Mouse (Mus musculus) hematopoietic stem cell, adult 5-6 weeks (primary cell): Measurements from ENCODE around the gene Cdkal1. TPM values are rescaled to one million over a fixed set of nuclear protein-coding genes. Genes with fewer than 3 reads are reported as not detected.

Source experiments
- ATAC-seq, 2 experiments: fragments of 125-278 bp in 1 of 2; replicated peaks in 1 of 2; 2 replicates each; pipeline ENCODE4 v1.8.0; 2016 to 2017; ENCODE audit warnings: inconsistent platforms in 2 of 2, mild to moderate bottlenecking in 2 of 2, moderate number of reproducible peaks in 2 of 2, low read depth in 1 of 2, moderate TSS enrichment in 1 of 2; ENCODE audit not compliant: low FRiP score in 2 of 2, poor library complexity in 2 of 2, severe bottlenecking in 2 of 2, insufficient read depth in 1 of 2, low TSS enrichment in 1 of 2
- total RNA-seq: library from RNA; stranded (forward); fragments of 172-1452, 232-1000 nt; gene quantifications from 2 replicates; pipeline ENCODE4 v1.2.3, GENCODE M21; 2017

The Cdkal1 gene
- total RNA-seq, 1 experiment from 2014 or later = 57.8 TPM

DNA sequence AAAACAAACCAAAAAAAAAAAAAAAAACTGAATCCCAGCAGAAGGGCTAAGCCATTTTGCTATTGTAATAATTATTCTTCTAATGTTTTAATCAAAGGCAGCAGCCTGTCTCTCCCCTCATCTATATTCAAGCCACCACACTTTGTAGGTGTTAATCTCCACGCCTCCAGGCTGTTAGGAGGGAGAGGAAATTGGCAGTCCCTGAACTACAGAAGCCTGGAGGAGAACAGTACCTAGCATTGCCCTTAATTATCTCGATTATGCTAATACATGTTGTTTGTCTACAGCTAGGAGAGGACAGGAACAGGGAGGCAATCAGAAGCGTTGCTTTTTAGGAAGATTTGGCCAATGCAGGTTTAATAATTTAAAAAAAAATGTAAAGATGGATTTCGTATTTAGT, 659.8 kb downstream of the Cdkal1 start:
- no peak for ATAC-seq

- ATAC-seq = no peak
Observed at GRCm38 (mm10) chr13:29194946-29195345, 660.5 kb downstream of the Cdkal1 start.

- ATAC-seq = no peak
Observed at GRCm38 (mm10) chr13:29192697-29193096, 662.8 kb downstream of the Cdkal1 start.

- ATAC-seq = no peak
Observed at GRCm38 (mm10) chr13:29190548-29190947, 664.9 kb downstream of the Cdkal1 start.

DNA sequence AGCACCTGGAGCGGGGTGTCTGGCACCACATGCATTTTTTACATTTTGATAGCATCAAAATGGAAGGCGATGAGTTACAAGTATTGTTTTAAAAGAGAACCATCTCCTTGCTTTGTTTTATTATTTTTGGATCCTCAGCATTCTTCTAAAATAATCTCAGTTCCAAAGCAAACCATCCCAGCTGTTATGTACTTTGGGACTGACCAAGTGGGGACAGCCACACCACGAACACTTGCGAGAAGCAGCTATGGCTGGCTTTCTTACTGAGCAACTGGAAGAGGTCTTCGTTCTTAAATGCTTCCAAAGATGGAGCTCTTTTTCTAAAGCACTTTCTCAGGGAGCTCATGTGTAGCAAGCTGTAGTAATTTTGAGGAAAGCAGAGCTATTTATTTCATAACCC, 668.7 kb downstream of the Cdkal1 start:
- ATAC-seq = no peak

GRCm38 (mm10) chr13:29185545-29185944, 669.9 kb downstream of the Cdkal1 start:
- ATAC-seq = no peak

DNA sequence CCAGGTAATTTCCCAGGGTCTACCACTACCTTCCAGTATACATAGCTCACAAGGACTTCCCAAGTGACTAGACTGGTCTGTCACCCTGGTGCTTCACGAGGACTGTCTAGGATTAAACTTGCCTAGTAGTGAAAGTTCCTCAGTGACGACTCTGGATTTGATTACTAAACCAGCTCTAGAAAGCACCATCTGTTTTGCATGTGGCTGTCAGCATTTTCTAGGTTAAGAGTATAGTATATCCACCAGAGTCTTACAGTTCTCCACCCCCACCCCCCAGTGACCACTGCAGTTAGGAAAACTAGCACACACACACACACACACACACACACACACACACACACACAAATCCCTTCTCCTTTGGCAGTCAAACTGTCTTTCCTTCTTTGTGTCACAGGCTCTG, 670.9 kb downstream of the Cdkal1 start:
- no peak for ATAC-seq

- ATAC-seq = no peak
Observed at GRCm38 (mm10) chr13:29179861-29180260, 675.6 kb downstream of the Cdkal1 start.

DNA sequence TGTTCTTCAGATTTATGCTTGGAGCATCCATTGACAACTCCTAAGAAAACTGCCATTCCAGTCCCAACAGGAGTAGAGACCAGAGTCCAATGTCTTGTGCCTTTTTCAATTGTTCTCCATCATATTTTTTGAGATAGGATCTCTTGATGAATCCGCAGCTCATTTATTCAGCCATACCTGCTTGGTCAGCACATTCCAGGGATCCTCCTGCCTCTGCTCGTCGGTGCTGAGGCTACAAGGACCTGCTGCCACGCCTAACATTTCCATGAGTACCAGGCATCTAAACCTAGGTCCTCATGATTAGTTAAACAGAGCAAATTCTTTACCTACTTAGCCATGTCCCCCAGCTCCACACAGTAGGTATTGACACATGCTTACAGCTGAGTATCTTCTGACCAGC, 676.2 kb downstream of the Cdkal1 start:
- ATAC-seq = no peak

DNA sequence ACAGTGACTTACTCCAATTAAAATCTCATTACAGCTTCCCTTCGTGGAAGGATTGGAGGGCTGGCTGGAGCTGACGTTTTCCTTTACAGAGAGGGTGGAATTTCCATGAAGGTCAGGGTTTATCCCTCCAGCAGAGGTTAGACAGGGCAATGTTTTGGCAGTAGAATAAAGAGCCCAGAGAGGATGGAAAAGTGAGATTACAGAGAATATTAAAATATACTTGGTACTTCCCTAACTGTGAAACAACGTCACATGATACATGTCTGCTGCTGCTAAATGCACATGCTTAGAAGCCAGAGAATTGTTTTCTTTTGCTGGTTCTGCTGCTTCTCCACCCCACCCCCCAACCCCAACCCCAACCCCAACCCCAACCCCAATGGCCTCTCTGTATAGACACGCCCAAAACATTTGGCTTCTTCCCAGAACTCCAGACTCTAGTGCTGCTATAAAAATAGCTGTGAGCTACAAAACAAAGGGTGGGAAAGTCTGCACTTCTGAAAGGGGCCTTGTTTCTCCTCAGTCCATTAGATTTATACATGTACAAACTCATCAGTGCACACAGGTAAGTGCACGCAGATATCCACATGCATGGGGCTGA, 677.5 kb downstream of the Cdkal1 start:
- ATAC-seq = no peak

- no peak for ATAC-seq
Observed at GRCm38 (mm10) chr13:29169356-29169755, 686.1 kb downstream of the Cdkal1 start.

DNA sequence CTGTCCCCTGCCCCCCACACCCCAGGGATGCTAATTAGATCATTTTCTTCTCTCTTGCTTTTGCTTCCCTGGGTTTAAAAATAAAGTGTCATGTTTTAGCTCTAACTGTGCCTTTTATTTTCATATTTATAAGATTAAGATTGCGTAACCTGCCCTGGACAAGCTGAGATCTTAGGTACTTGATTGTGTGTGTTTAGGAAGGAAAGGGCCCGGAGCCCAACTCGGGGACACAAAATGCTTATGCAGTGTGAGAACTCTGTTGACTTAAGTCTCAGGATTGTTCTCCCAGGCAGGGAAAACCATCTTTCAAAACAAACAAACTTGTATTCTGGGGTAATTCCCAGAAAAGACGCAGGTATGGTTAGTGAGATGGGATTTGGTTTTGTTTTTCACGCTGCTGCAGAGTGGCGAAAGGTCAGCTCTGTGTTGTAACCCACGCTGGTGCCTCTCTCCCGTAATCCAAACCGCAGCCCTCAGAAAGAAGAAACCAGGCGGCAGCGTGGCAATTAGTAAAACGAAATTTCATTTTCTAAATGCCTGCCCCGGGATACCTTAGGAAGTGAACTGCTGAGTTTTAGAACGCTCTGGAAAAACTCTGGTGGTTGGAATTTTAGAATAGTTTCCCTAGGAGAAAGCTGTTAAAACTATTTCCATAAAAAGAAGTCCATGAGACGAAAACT, 690.5 kb downstream of the Cdkal1 start:
- ATAC-seq = no peak

DNA sequence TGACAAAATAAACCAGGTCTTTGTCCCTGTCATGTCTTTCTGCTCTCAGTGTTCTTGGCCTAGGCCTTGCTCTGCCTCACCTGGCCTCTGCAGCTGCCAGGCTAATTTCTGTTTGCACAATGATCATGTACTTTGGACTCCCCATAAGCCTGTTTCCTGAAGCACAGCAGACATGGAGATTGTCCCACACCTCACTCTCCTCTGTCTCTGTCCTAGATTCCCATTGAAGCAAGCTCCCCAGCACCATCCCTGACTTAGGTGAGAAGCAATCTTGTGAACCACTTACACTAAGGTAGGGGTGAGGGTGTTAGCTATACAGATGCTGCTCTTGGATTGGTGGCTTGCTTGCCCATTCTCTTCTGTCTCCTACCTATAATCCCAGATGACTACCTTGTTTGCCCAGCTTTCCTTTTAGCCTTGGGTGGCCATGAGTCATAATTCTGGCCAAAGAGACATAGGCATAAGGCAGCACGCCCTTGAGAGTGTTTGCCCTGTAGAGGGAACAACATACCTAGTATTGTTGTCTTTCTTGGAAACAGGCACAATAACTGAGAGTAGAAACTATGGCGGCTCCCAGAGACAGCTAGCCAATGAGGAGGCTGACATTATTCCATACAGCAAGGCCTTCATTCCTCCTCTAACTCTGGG, 692.5 kb downstream of the Cdkal1 start:
- ATAC-seq = no peak

- ATAC-seq = no peak
Observed at GRCm38 (mm10) chr13:29162444-29162843, 693.0 kb downstream of the Cdkal1 start.

DNA sequence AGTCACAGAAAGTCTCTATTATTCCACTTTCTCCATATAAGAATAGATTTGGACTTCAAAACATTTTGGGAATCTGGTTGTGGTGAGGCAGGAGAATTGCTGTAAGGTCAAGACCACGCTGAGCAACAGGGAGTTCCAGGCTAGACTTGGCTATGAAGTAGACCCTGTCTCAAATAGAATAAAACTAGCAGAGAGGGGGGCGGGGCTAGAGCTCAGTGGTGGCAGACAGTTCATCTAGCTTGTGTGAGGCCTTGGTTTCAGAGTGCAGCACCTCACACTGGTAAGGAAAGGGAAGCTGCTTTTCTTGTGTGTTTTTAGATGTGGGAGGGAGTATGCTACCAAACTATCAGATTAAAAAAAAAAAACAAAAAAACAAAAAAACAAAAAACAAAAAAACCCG, 694.0 kb downstream of the Cdkal1 start:
- no peak for ATAC-seq

GRCm38 (mm10) chr13:29156703-29157102, 698.8 kb downstream of the Cdkal1 start:
- no peak for ATAC-seq

- ATAC-seq = no peak
Observed at GRCm38 (mm10) chr13:29155297-29155696, 700.2 kb downstream of the Cdkal1 start.

GRCm38 (mm10) chr13:29150120-29150519, 705.4 kb downstream of the Cdkal1 start:
- no peak for ATAC-seq

GRCm38 (mm10) chr13:29149404-29149803, 706.1 kb downstream of the Cdkal1 start:
- no peak for ATAC-seq
